Mouse (Mus musculus) liver, postnatal 0 days (tissue): Measurements from ENCODE around the gene Wdr20.

Experiments
- CTCF ChIP-seq: sonication (generic); IDR thresholded peaks from 2 replicates; pipeline ENCODE4 v1.5.1; 2016; ENCODE audit warnings: antibody characterized with exemption, low read depth
- EP300 ChIP-seq: IDR thresholded peaks from 2 replicates; pipeline ENCODE4 v1.6.1; 2016; ENCODE audit warnings: antibody characterized with exemption, low read depth, mild to moderate bottlenecking

DNA sequence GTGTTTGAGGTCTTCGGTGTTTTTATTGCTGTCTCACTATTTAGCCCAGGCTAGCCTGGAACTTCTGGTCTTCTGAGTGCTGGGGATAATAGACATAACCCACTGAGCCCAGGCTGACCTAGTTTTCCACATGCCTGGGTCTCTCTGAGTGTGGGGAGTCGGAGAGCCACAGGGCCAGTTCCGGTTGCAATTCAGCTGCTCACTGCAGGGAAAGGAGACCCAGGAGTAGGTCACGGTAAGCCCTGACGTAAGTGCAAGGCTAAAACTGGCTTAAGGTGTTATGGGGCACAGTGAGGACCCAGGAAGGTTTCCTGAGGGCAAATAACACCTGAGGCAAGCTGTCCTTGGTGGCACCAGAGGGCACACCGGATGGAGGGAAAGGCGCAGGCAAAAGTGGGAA lies 30.3 kb upstream of the Wdr20 start:
- TF ChIP-seq EP300 (no peak), CTCF (no peak)
